24 mouse cellular contexts compared by ENCODE assay signal in genomic region chr10:3513947-3514346, GRCm38 (mm10). TPM values are rescaled to one million over a fixed set of nuclear protein-coding genes. Genes with fewer than 3 reads are reported as not detected.
DNase-seq lines count a peak whose midpoint lies in the region; ATAC-seq and TF ChIP-seq lines count a peak whose summit lies in the region.
"Had no signal": no experiment of that assay in that cellular context is flagged by ENCODE, and none has a peak within 500 bp of the region (broad histone marks: within the 10 kb centered on the region; RNA-seq: fewer than 3 reads in every experiment).

No protein-coding gene starts in this region.

- TF ChIP-seq CTCF in forebrain, postnatal 0 days (IDR thresholded peaks at IDR 0.05; ENCODE audit: low read depth), result no peak
- no peak for TF ChIP-seq CTCF in layer of hippocampus, adult 2 months (conservative IDR thresholded peaks at IDR 0.05)

- peaks cover 8% of the 10 kb centered on the region for H3K4me1 ChIP-seq in forebrain, embryonic 15.5 days
- peaks cover 4% of the 10 kb centered on the region; the same call in 1 of the 2 replicates for H3K4me1 ChIP-seq in forebrain, embryonic 14.5 days (ENCODE audit: control insufficient read depth, insufficient read depth, low read length)
- 0 out of 2 replicates have a peak, but pooled peaks cover 10% of the 10 kb centered on the region for H3K4me1 ChIP-seq in forebrain, postnatal 0 days (ENCODE audit: insufficient read depth)
- peaks cover 5% of the 10 kb centered on the region for H3K4me1 ChIP-seq in forebrain, embryonic 12.5 days

- H3K27me3 ChIP-seq in forebrain, embryonic 15.5 days, result no peaks in the 10 kb centered on the region
- H3K27me3 ChIP-seq in forebrain, embryonic 14.5 days (replicated peaks; ENCODE audit: control insufficient read depth, insufficient read depth, low read length), result no peaks in the 10 kb centered on the region
- H3K27me3 ChIP-seq in forebrain, postnatal 0 days (ENCODE audit: insufficient read depth, low read length), result no peaks in the 10 kb centered on the region
- H3K27me3 ChIP-seq in forebrain, embryonic 12.5 days, result no peaks in the 10 kb centered on the region
- H3K27me3 ChIP-seq: CH12.LX; embryonic facial prominence, embryonic 12.5 days; forebrain, embryonic 13.5 days; Patski had no signal

- no peak for ATAC-seq in forebrain, embryonic 15.5 days (replicated peaks)
- no peak for ATAC-seq in forebrain, embryonic 14.5 days
- ATAC-seq in forebrain, postnatal 0 days, result peak; percentile 50
- ATAC-seq in forebrain, embryonic 12.5 days (ENCODE audit: low FRiP score), result no peak
- ATAC-seq: activated CD4-positive, CD25-positive, alpha-beta regulatory T cell, adult 4 months; CD4-positive, CD25-positive, alpha-beta regulatory T cell, adult 4 months; Patski had no signal

- H3K4me2 ChIP-seq in forebrain, embryonic 15.5 days (replicated peaks), result no peak overlapping the region
- H3K4me2 ChIP-seq in forebrain, embryonic 14.5 days (ENCODE audit: low read length), result no peak overlapping the region
- H3K4me2 ChIP-seq in forebrain, postnatal 0 days (ENCODE audit: low read depth), result no peak overlapping the region
- no peak overlapping the region for H3K4me2 ChIP-seq in forebrain, embryonic 12.5 days
- H3K4me2 ChIP-seq: embryonic facial prominence, embryonic 12.5 days; forebrain, embryonic 13.5 days had no signal

- no peak overlapping the region for H3K9ac ChIP-seq in forebrain, embryonic 15.5 days (replicated peaks)
- H3K9ac ChIP-seq in forebrain, embryonic 14.5 days (ENCODE audit: low read length), result no peak overlapping the region
- no peak overlapping the region for H3K9ac ChIP-seq in forebrain, postnatal 0 days
- H3K9ac ChIP-seq in forebrain, embryonic 12.5 days, result no peak overlapping the region
- H3K9ac ChIP-seq: embryonic facial prominence, embryonic 12.5 days; forebrain, embryonic 13.5 days had no signal

- 70% methylated on average over 6 of the region's 6 CpGs for WGBS in forebrain, embryonic 15.5 days
- 77% methylated on average over 6 of the region's 6 CpGs for WGBS in forebrain, embryonic 14.5 days
- WGBS in forebrain, postnatal 0 days, result 51% methylated on average over 6 of the region's 6 CpGs
- 78% methylated on average over 6 of the region's 6 CpGs for WGBS in forebrain, embryonic 12.5 days

- H3K4me3 ChIP-seq in forebrain, embryonic 15.5 days, result no peak overlapping the region
- no peak overlapping the region for H3K4me3 ChIP-seq in forebrain, embryonic 14.5 days (ENCODE audit: low read depth, low read length)
- H3K4me3 ChIP-seq in forebrain, postnatal 0 days (ENCODE audit: low read depth, low read length), result no peak overlapping the region
- no peak overlapping the region for H3K4me3 ChIP-seq in forebrain, embryonic 12.5 days (replicated peaks)
- no peak overlapping the region for H3K4me3 ChIP-seq in layer of hippocampus, adult 2 months
- H3K4me3 ChIP-seq: embryonic facial prominence, embryonic 10.5 days; embryonic facial prominence, embryonic 12.5 days; forebrain, embryonic 13.5 days had no signal

- H3K36me3 ChIP-seq in forebrain, embryonic 15.5 days, result no peaks in the 10 kb centered on the region
- H3K36me3 ChIP-seq in forebrain, embryonic 14.5 days (ENCODE audit: control insufficient read depth, insufficient read depth, low read length), result no peaks in the 10 kb centered on the region
- H3K36me3 ChIP-seq in forebrain, postnatal 0 days (ENCODE audit: insufficient read depth), result no peaks in the 10 kb centered on the region
- H3K36me3 ChIP-seq in forebrain, embryonic 12.5 days (replicated peaks), result no peaks in the 10 kb centered on the region
- H3K36me3 ChIP-seq: embryonic facial prominence, embryonic 10.5 days; embryonic facial prominence, embryonic 12.5 days; G1E had no signal

- 0 out of 2 replicates have a peak overlapping the region, but pooled peaks have one; percentile 4 for H3K27ac ChIP-seq in forebrain, embryonic 15.5 days (replicated peaks)
- no peak overlapping the region for H3K27ac ChIP-seq in forebrain, embryonic 14.5 days (ENCODE audit: low read depth, low read length)
- H3K27ac ChIP-seq in forebrain, postnatal 0 days (ENCODE audit: low read depth, low read length), result peak overlapping the region; percentile 30; the same call in 1 of the 2 replicates
- H3K27ac ChIP-seq in forebrain, embryonic 12.5 days, result no peak overlapping the region
- H3K27ac ChIP-seq in layer of hippocampus, adult 2 months, result 0 out of 2 replicates have a peak overlapping the region, but pooled peaks have one; percentile 51
- H3K27ac ChIP-seq: embryonic facial prominence, embryonic 10.5 days; embryonic facial prominence, embryonic 12.5 days; forebrain, embryonic 13.5 days had no signal

- no peak for DNase-seq in forebrain, embryonic 14.5 days (ENCODE audit: low spot score)
- peak; percentile 71 for DNase-seq in forebrain, postnatal 0 days
- DNase-seq in layer of hippocampus, adult 2 months (ENCODE audit: low spot score in 2 of 2), result no peak
- no peak for DNase-seq in layer of hippocampus, adult 8-10 months (ENCODE audit: low spot score in 2 of 2)
- peak; percentile 11 for DNase-seq in thymus, postnatal 0 days (ENCODE audit: low spot score)
- DNase-seq in thymus, adult 18-20 months, result no peak
- DNase-seq: adrenal gland, adult 8-10 months; B cell, adult 2 months; cerebellum, adult 11-12 months; cerebellum, adult 2 months; cerebellum, adult 9-10 months; cerebellum, postnatal 10 days; cerebellum, postnatal 25 days had no signal

- no peaks in the 10 kb centered on the region for H3K9me3 ChIP-seq in forebrain, embryonic 15.5 days
- no peaks in the 10 kb centered on the region for H3K9me3 ChIP-seq in forebrain, embryonic 14.5 days (replicated peaks; ENCODE audit: control insufficient read depth, low read length)
- no peaks in the 10 kb centered on the region for H3K9me3 ChIP-seq in forebrain, postnatal 0 days (ENCODE audit: low read length)
- H3K9me3 ChIP-seq in forebrain, embryonic 12.5 days, result no peaks in the 10 kb centered on the region
- H3K9me3 ChIP-seq: embryonic facial prominence, embryonic 10.5 days; embryonic facial prominence, embryonic 12.5 days; forebrain, embryonic 13.5 days had no signal

RNA-seq across cellular contexts. Expression of gene Iyd, which starts 26.1 kb away (rescaled TPM):
- polyA plus RNA-seq in forebrain, embryonic 15.5 days (2015; fragmentation: Nextera tagmentation; extraction: Ambion mirVana), result 0.46 and 0.51 TPM in 2 replicates
- polyA plus RNA-seq in forebrain, embryonic 14.5 days (2014; fragmentation: Nextera tagmentation; extraction: Ambion mirVana), result 0.53 and 0.91 TPM in 2 replicates
- 0.81 and 1.2 TPM in 2 replicates for total RNA-seq in forebrain, postnatal 0 days (2014; rRNA removed)
- 0.47 and 0.50 TPM in 2 replicates for polyA plus RNA-seq in forebrain, postnatal 0 days (2015; fragmentation: Nextera tagmentation; extraction: Ambion mirVana)
- not detected in 2 replicates for polyA plus RNA-seq in forebrain, embryonic 12.5 days (2016; fragmentation: Nextera tagmentation; extraction: Ambion mirVana)
- 1 to 10 TPM; 8.2 to 9.9 TPM for total RNA-seq in layer of hippocampus, adult 2 months (2021)
- 1 to 10 TPM; 3.2 to 5.5 (median 4.3) TPM for total RNA-seq in layer of hippocampus, adult 8-10 months (2022)
- 0.08 and 0.12 TPM in 2 replicates for polyA plus RNA-seq in thymus, postnatal 0 days (2015; fragmentation: Nextera tagmentation; extraction: Ambion mirVana)
- total RNA-seq: adrenal gland, postnatal 36 days; CH12.LX had no signal
- polyA plus RNA-seq: activated CD4-positive, CD25-positive, alpha-beta regulatory T cell, adult 4 months; CD4-positive, CD25-positive, alpha-beta regulatory T cell, adult 4 months; embryonic facial prominence, embryonic 10.5 days; G1E; Patski had no signal

Comparison
In these comparisons a context has a peak if more than half of its experiments do, and no peak if none do; other contexts are left out.
1. H3K27ac ChIP-seq: peak in forebrain, embryonic 15.5 days (single experiment), forebrain, postnatal 0 days (single experiment) and layer of hippocampus, adult 2 months (single experiment); none in forebrain, embryonic 14.5 days (single experiment) and forebrain, embryonic 12.5 days (single experiment).
2. DNase-seq: peak in forebrain, postnatal 0 days (single experiment) and thymus, postnatal 0 days (single experiment); none in forebrain, embryonic 14.5 days (single experiment), layer of hippocampus, adult 2 months (0 of 2), layer of hippocampus, adult 8-10 months (0 of 2) and thymus, adult 18-20 months (0 of 2).